Mouse (Mus musculus): ENCODE measurements around the gene Bola2.

DNA sequence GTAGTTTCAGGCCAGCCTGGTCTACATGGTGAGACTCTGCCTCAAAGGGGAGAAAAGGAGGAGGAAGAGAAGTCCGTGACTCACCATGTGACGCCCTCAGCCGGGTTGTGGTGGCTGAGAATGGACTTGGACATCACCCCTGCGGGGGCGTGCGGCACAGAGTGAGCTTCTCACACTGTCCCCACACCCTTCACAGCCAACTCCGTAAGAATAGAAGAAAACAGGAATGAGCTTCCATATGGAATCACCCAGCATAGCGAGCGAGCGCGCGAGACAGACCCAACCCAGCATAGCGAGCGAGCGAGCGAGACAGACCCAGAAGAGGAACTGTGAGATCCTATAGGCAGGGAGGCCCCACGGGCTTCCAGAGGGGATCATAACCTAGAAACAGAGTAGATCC, 44.4 kb downstream of the Bola2 start:
- TF ChIP-seq MYOG (IDR thresholded peaks at IDR 0.05; ENCODE audit: control insufficient read depth, extremely low read depth, insufficient read length) (no peak), CTCF (IDR thresholded peaks at IDR 0.05; ENCODE audit: control insufficient read depth, insufficient read depth, insufficient read length) (no peak), USF1 (IDR thresholded peaks at IDR 0.05; ENCODE audit: low read depth) (no peak), MAX (IDR thresholded peaks at IDR 0.05) (no peak), FOSL1 (IDR thresholded peaks at IDR 0.05; ENCODE audit: insufficient read depth, low read length, poor library complexity, severe bottlenecking) (no peak), CEBPB (IDR thresholded peaks at IDR 0.05; ENCODE audit: low read depth) (no peak), MYOD1 (IDR thresholded peaks at IDR 0.05; ENCODE audit: control insufficient read depth, insufficient read length, low read depth) (no peak)

Measured in C2C12 (cell line).